ENCODE assay signal across 24 mouse cellular contexts in the genomic region with DNA sequence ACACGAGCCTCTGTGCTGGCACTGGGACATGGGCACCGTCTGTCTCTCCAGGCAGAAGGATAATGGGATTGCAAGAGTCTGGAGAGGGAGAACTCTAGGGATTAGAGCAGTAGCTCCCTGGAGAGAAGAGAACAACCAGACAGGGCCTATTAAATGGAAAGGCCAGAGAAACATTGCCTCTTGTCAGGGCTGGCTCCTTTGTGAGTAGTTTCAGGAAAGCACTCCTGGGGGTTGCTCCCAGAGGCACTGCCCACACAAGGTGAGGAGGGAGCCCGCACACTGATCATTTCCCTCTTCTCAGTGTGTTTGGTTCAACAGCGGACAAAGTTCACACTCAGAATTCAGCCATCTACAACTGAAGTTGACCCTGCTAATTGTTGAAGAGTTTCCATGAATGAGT.
DNase-seq lines count a peak whose midpoint lies in the region; ATAC-seq and TF ChIP-seq lines count a peak whose summit lies in the region.
"Had no signal": no experiment of that assay in that cellular context is flagged by ENCODE, and none has a peak within 500 bp of the region (broad histone marks: within the 10 kb centered on the region; RNA-seq: fewer than 3 reads in every experiment).

No protein-coding gene starts in this region.

- no peak overlapping the region for H3K9ac ChIP-seq in embryonic facial prominence, embryonic 14.5 days (ENCODE audit: low read depth, low read length)

- H3K4me3 ChIP-seq in embryonic facial prominence, embryonic 14.5 days (ENCODE audit: low read depth, low read length): no peak overlapping the region
- no peak overlapping the region for H3K4me3 ChIP-seq in embryonic facial prominence, embryonic 10.5 days
- no peak overlapping the region for H3K4me3 ChIP-seq in heart, embryonic 10.5 days

- no peak for TF ChIP-seq CTCF in brain, embryonic 14.5 days (IDR thresholded peaks at IDR 0.05; ENCODE audit: borderline replicate concordance, extremely low read depth, insufficient read depth, insufficient read length)

- no peak overlapping the region for H3K27ac ChIP-seq in embryonic facial prominence, embryonic 14.5 days (replicated peaks; ENCODE audit: low read depth, low read length)
- H3K27ac ChIP-seq in embryonic facial prominence, embryonic 10.5 days (replicated peaks): no peak overlapping the region
- H3K27ac ChIP-seq in heart, embryonic 10.5 days: no peak overlapping the region

- 48% methylated on average over 4 of the region's 4 CpGs for WGBS in embryonic facial prominence, embryonic 14.5 days
- 46% methylated on average over 4 of the region's 4 CpGs for WGBS in embryonic facial prominence, embryonic 10.5 days
- WGBS in heart, embryonic 10.5 days: 47% methylated on average over 4 of the region's 4 CpGs

- no peaks in the 10 kb centered on the region for H3K36me3 ChIP-seq in embryonic facial prominence, embryonic 14.5 days (ENCODE audit: control insufficient read depth, insufficient read depth, low read length)
- no peaks in the 10 kb centered on the region for H3K36me3 ChIP-seq in embryonic facial prominence, embryonic 10.5 days (replicated peaks)
- no peaks in the 10 kb centered on the region for H3K36me3 ChIP-seq in heart, embryonic 10.5 days
- H3K36me3 ChIP-seq: G1E had no signal

- no peaks in the 10 kb centered on the region for H3K27me3 ChIP-seq in embryonic facial prominence, embryonic 14.5 days (replicated peaks; ENCODE audit: control insufficient read depth, insufficient read depth, low read length)
- H3K27me3 ChIP-seq in embryonic facial prominence, embryonic 10.5 days (replicated peaks; ENCODE audit: low read depth, poor library complexity, severe bottlenecking): no peaks in the 10 kb centered on the region
- H3K27me3 ChIP-seq in heart, embryonic 10.5 days (ENCODE audit: insufficient read depth, poor library complexity, severe bottlenecking): no peaks in the 10 kb centered on the region
- H3K27me3 ChIP-seq: CH12.LX, Patski had no signal

- 0 out of 2 replicates have a peak, but pooled peaks have one; percentile 8 for ATAC-seq in cerebellum, adult (ENCODE audit: insufficient number of reproducible peaks, low FRiP score, low TSS enrichment)
- peak; percentile 60; the same call in 1 of the 2 replicates for ATAC-seq in embryonic facial prominence, embryonic 14.5 days (ENCODE audit: low read depth)
- ATAC-seq: activated CD4-positive, CD25-positive, alpha-beta regulatory T cell, adult 4 months; CD4-positive, CD25-positive, alpha-beta regulatory T cell, adult 4 months; Patski had no signal

- no peak overlapping the region for H3K4me2 ChIP-seq in embryonic facial prominence, embryonic 14.5 days (ENCODE audit: low read depth, low read length)

- no peaks in the 10 kb centered on the region for H3K4me1 ChIP-seq in embryonic facial prominence, embryonic 14.5 days (ENCODE audit: control insufficient read depth, insufficient read depth, low read length)
- H3K4me1 ChIP-seq in embryonic facial prominence, embryonic 10.5 days: no peaks in the 10 kb centered on the region
- H3K4me1 ChIP-seq in heart, embryonic 10.5 days: no peaks in the 10 kb centered on the region

- no peak for TF ChIP-seq POLR2A in brain, embryonic 14.5 days (IDR thresholded peaks at IDR 0.05; ENCODE audit: borderline replicate concordance, extremely low read depth, insufficient read depth, insufficient read length, poor library complexity, severe bottlenecking)

- no peaks in the 10 kb centered on the region for H3K9me3 ChIP-seq in embryonic facial prominence, embryonic 14.5 days (ENCODE audit: control insufficient read depth, low read length)
- no peaks in the 10 kb centered on the region for H3K9me3 ChIP-seq in embryonic facial prominence, embryonic 10.5 days
- H3K9me3 ChIP-seq in heart, embryonic 10.5 days: no peaks in the 10 kb centered on the region

- DNase-seq in cerebellum, adult 8-10 months: no peak
- peak; percentile 19 for DNase-seq in embryonic facial prominence, embryonic 14.5 days (ENCODE audit: low spot score)
- DNase-seq in embryonic facial prominence, embryonic 10.5 days (ENCODE audit: low spot score): no peak
- DNase-seq in heart, adult 11 months: peak; percentile 79
- DNase-seq in heart, embryonic 10.5 days (ENCODE audit: low spot score): no peak
- DNase-seq in brain, embryonic 14.5 days (ENCODE audit: low read depth): peak; percentile 31
- no peak for DNase-seq in kidney, adult 9 months
- DNase-seq: adrenal gland, adult 2 months; adrenal gland, adult 8-10 months; adrenal gland, postnatal 10 days; adrenal gland, postnatal 14 days; adrenal gland, postnatal 25 days; adrenal gland, postnatal 36 days; B cell, adult 2 months; cerebellum, adult 11 months; cerebellum, adult 11-12 months; cerebellum, adult 18-20 months; cerebellum, adult 2 months had no signal

Comparison
In these comparisons a context has a peak if more than half of its experiments do, and no peak if none do; other contexts are left out.
1. DNase-seq: peak in embryonic facial prominence, embryonic 14.5 days (single experiment), heart, adult 11 months (single experiment) and brain, embryonic 14.5 days (single experiment); none in cerebellum, adult 8-10 months (single experiment), embryonic facial prominence, embryonic 10.5 days (single experiment), heart, embryonic 10.5 days (single experiment) and kidney, adult 9 months (single experiment).